Mouse (Mus musculus): ENCODE data around the gene Otop2. TPM values are rescaled to one million over a fixed set of nuclear protein-coding genes. Genes with fewer than 3 reads are reported as not detected.

The Otop2 gene
- polyA plus RNA-seq, 1 experiment from 2014 or later, result 0.20 TPM

DNA sequence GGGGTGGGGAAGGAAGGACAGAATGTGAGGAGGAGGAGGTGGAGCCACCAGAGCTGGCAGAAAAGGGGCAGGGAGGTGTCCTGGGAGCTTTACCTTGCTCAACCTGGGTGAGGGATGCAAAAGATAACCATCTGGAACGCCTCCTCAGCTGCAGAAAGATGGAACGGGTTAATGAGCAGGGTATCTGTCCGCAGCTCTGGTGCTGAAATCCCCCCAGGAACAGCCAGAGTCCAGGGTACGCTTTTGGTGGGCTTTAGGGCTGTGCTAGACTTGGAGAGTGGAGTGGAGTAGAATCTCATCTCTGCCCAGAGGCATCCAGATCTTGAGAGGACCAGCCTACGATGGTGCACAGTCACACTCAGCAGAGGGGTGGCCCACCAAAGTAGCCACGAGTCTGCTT is 29.2 kb downstream of the Otop2 start:
- whole genome bisulfite sequencing, result 19% methylated on average over 6 of the region's 6 CpGs
- no peaks in the 10 kb centered on the region for H3K9me3 ChIP-seq
- H3K27me3 ChIP-seq, result peaks cover 88% of the 10 kb centered on the region

DNA sequence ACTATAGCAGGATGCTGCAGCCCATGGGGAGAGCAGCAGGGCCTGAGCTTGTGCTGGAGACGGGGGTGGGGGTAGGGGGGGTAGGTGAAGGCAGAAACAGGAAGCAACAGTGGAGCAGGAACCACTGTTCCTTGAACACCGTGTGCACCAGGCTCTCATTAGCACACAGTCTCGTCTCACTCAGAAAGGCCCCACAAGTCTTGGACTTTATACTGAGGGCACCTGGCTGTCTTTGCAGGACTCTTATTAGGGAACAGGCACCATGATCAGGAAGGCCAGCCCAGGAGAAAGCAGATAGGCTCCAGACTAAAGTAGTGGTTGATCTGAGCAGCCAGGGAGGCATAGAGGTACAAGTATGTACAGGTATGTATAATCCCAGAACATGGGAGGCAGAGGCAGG is 30.4 kb downstream of the Otop2 start:
- no peaks in the 10 kb centered on the region for H3K36me3 ChIP-seq
- H3K27me3 ChIP-seq, result peaks cover 75% of the 10 kb centered on the region
- H3K4me3 ChIP-seq, result no peak overlapping the region
- H3K9ac ChIP-seq, result no peak overlapping the region
- no peak for ATAC-seq (ENCODE audit: insufficient number of reproducible peaks, insufficient read depth, low FRiP score, low TSS enrichment, low read depth)
- H3K9me3 ChIP-seq, result no peaks in the 10 kb centered on the region
- 50% methylated on average over 3 of the region's 3 CpGs for WGBS
- peaks cover 8% of the 10 kb centered on the region for H3K4me1 ChIP-seq
- no peak overlapping the region for H3K4me2 ChIP-seq
- H3K27ac ChIP-seq, result no peak overlapping the region

More for the DNA sequence above, 29.2 kb downstream of the Otop2 start:
- no peak for ATAC-seq (ENCODE audit: insufficient number of reproducible peaks, insufficient read depth, low FRiP score, low TSS enrichment, low read depth)
- Histone ChIP-seq H3K4me1 (peaks cover 8% of the 10 kb centered on the region), H3K27ac (no peak overlapping the region), H3K36me3 (no peaks in the 10 kb centered on the region), H3K9ac (no peak overlapping the region), H3K4me2 (no peak overlapping the region), H3K4me3 (no peak overlapping the region)

DNA sequence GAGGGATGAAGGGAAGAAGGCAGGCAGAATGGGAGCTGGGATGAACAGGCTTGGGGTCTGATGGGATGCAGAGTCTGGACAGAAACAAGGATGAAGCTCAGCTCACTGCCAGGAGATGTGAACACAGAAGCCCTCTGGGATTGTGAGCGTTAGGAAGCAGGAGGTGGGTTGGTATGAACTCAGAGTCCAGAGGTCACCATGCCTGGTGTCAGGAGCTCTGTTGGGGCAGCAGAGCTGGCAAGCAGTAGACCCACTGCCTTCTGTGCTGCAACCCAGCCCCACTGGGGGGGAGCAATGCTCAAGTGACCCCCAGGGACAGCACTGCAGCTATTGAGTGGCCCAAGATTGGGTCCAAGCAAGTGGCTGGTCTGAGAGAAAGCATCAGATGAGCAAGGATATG is 30.9 kb downstream of the Otop2 start:
- 48% methylated on average over 1 of the region's 1 CpGs for WGBS
- Histone ChIP-seq H3K27me3 (peaks cover 71% of the 10 kb centered on the region), H3K4me2 (no peak overlapping the region), H3K9ac (no peak overlapping the region), H3K4me3 (no peak overlapping the region), H3K4me1 (peaks cover 8% of the 10 kb centered on the region), H3K27ac (no peak overlapping the region), H3K36me3 (no peaks in the 10 kb centered on the region), H3K9me3 (no peaks in the 10 kb centered on the region)
- ATAC-seq (ENCODE audit: insufficient number of reproducible peaks, insufficient read depth, low FRiP score, low TSS enrichment, low read depth), result no peak

DNA sequence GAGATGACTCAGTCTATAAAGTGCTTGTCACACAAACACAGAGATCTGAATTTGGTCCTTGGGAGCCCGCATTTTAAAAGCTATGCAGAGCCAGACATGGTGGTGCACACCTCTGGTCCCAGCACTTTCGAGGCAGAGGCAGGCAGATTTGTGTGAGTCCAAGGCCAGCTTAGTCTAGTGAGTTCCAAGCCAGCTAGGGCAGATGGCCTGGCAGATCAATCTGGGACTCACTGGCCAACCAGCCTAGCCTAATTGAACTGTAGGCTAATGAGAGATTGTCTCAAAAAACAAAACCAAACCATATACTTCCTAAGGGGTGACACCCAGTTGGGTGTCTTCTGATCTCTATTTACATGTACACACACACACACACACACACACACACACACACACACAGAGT is 34.3 kb downstream of the Otop2 start:
- Histone ChIP-seq H3K36me3 (no peaks in the 10 kb centered on the region), H3K4me2 (no peak overlapping the region), H3K9me3 (no peaks in the 10 kb centered on the region), H3K27me3 (peaks cover 54% of the 10 kb centered on the region), H3K4me3 (no peak overlapping the region), H3K4me1 (peaks cover 18% of the 10 kb centered on the region), H3K27ac (no peak overlapping the region), H3K9ac (no peak overlapping the region)
- ATAC-seq (ENCODE audit: insufficient number of reproducible peaks, insufficient read depth, low FRiP score, low TSS enrichment, low read depth), result no peak
- 63% methylated on average over 2 of the region's 2 CpGs for WGBS

DNA sequence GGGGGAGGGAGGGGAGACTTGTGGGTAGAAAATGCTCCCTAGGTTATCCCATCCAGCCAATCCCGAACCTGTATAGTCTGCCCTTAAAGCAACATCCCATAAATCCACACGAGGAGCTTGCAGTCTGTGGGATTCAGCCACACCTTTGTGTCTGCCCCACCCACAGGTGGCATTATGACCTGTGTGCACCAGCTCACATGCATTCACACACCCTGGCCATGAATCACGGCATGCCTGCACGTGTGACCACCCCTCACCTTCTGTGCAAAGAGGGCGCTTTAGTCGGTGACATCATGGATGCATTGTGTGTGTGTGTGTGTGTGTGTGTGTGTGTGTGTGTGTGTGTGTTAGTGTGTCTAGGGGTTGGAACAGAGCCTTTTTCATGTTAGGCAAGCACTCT is 34.9 kb downstream of the Otop2 start:
- Histone ChIP-seq H3K4me1 (peaks cover 24% of the 10 kb centered on the region), H3K4me2 (no peak overlapping the region), H3K4me3 (no peak overlapping the region), H3K9me3 (no peaks in the 10 kb centered on the region), H3K36me3 (no peaks in the 10 kb centered on the region), H3K27ac (no peak overlapping the region), H3K9ac (no peak overlapping the region), H3K27me3 (peaks cover 52% of the 10 kb centered on the region)
- 65% methylated on average over 6 of the region's 6 CpGs for WGBS
- ATAC-seq (ENCODE audit: insufficient number of reproducible peaks, insufficient read depth, low FRiP score, low TSS enrichment, low read depth), result no peak

DNA sequence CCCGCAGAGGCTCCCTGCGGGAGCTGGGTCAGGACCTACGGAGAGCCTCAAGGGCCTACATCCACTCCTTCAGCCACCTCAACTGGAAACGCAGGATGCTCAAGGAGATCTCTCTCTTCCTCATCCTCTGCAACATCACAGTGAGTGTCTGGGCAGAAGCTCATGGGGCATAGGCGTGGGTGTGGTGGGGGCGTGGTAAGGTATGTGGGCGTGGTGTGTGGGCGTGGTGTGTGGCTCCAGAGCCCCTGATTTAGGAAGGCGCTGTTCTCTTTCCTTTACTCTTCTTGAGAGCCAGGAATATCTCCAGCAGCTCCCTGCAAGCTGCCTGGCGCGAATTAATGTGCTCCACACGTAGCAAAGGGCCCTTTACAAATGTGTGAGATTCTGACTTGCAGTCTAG is 38.0 kb downstream of the Otop2 start:
- Histone ChIP-seq H3K9me3 (no peaks in the 10 kb centered on the region), H3K27me3 (peaks cover 39% of the 10 kb centered on the region), H3K4me2 (no peak overlapping the region), H3K4me1 (peaks cover 26% of the 10 kb centered on the region), H3K36me3 (no peaks in the 10 kb centered on the region), H3K4me3 (no peak overlapping the region), H3K9ac (no peak overlapping the region), H3K27ac (no peak overlapping the region)
- no peak for ATAC-seq (ENCODE audit: insufficient number of reproducible peaks, insufficient read depth, low FRiP score, low TSS enrichment, low read depth)
- WGBS, result 10% methylated on average over 12 of the region's 12 CpGs

DNA sequence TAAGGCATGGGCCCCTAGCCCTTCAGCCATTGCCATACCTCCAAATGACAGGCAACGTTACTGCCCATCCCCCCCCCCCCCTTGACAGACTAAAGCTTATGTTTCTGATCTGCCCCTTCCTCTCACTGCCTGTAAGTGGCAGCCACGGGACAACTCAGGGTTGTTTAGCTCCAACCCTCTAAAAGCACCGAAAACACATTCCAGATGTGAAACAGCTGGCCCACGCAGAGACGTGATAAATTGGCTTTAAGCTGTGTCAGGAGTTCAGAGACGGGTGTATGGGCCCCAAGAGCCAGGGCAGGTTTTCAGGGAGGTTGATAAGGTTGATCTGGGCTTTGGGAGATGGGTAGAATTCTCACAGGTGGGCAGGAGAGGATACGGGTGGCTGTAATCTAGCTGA is 38.6 kb downstream of the Otop2 start:
- WGBS, result 9% methylated on average over 7 of the region's 7 CpGs

DNA sequence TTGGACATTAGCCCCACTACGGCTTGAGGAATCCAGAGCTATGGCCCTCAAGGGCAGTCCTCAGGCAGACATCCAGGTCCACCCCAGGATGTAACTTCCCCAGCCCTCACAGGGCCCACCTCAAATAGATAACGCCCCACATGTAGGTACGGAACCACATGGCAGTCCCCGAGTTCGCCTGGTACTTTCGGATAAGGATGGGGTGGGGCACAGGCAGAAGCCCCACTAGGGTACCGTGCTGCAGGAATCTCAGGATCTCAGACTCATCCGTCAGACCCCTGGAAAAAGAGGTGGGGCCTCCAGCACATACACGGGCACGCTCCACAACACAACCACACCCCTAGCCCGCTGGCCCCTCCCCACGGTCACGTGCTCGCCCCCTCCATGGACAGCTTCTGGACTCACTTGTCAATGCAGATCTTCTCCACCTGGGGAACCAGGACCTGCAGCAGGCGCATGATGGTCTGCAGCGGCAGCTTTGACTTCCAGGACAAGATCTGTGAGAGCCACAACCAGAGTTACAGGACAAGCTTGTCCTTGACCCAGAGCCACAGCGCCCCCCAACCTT is 41.8 kb downstream of the Otop2 start:
- H3K4me1 ChIP-seq, result peaks cover 26% of the 10 kb centered on the region
- H3K27me3 ChIP-seq, result peaks cover 39% of the 10 kb centered on the region
- no peaks in the 10 kb centered on the region for H3K9me3 ChIP-seq
- H3K4me2 ChIP-seq, result no peak overlapping the region
- H3K4me3 ChIP-seq, result no peak overlapping the region
- ATAC-seq (ENCODE audit: insufficient number of reproducible peaks, insufficient read depth, low FRiP score, low TSS enrichment, low read depth), result 0 out of 2 replicates have a peak, but pooled peaks have one; percentile 17
- H3K9ac ChIP-seq, result no peak overlapping the region
- 60% methylated on average over 17 of the region's 17 CpGs for WGBS
- no peak overlapping the region for H3K27ac ChIP-seq
- H3K36me3 ChIP-seq, result no peaks in the 10 kb centered on the region

More for the DNA sequence above, 38.6 kb downstream of the Otop2 start:
- Histone ChIP-seq H3K4me3 (no peak overlapping the region), H3K4me1 (peaks cover 26% of the 10 kb centered on the region), H3K27ac (no peak overlapping the region), H3K27me3 (peaks cover 38% of the 10 kb centered on the region), H3K36me3 (no peaks in the 10 kb centered on the region), H3K9ac (no peak overlapping the region), H3K4me2 (no peak overlapping the region), H3K9me3 (no peaks in the 10 kb centered on the region)
- ATAC-seq (ENCODE audit: insufficient number of reproducible peaks, insufficient read depth, low FRiP score, low TSS enrichment, low read depth), result no peak

DNA sequence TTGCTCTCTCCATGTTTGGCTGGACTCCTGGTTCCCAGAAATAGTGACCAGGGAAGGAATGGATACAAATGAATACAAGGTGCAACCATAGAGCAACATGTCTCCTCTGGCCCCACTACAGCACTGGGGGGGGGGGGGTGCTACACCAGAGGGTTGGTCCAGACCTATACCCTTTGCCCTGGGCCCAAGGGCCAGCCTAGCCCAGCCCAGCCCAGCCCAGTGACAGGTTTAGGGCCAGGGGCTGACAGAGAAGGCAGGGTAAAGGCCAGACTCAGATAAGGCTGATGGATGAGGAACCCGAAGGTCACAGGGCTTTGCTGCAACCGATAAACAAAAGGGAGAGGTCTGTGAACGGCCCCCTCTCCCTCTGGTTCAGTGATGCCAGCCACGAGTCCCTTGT is 43.0 kb downstream of the Otop2 start:
- WGBS, result 83% methylated on average over 4 of the region's 4 CpGs

DNA sequence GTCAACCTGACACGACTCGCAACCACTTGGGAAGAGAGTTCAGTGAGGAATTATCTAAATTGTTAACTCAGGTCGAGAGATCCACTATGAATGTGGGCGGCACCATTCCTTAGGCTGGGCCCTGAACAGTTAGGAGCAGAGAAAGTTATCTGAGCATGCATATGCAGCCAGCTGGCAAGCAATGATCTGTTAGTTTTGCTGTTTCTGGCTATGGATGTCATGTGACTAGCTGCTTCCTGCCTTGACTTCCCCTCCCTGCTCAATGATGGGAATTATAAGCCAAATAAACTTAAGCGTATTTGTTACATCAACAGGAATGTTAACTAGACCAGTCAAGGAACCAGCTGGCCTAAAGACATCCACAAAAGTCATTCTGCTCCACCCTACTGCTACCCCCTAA is 46.4 kb downstream of the Otop2 start:
- Histone ChIP-seq H3K4me3 (no peak overlapping the region), H3K27me3 (peaks cover 43% of the 10 kb centered on the region), H3K27ac (no peak overlapping the region), H3K9ac (no peak overlapping the region), H3K36me3 (no peaks in the 10 kb centered on the region), H3K9me3 (no peaks in the 10 kb centered on the region), H3K4me1 (no peaks in the 10 kb centered on the region; the same call in 1 of the 2 replicates), H3K4me2 (no peak overlapping the region)
- WGBS, result 89% methylated on average over 5 of the region's 5 CpGs
- ATAC-seq (ENCODE audit: insufficient number of reproducible peaks, insufficient read depth, low FRiP score, low TSS enrichment, low read depth), result no peak

More for the DNA sequence above, 43.0 kb downstream of the Otop2 start:
- Histone ChIP-seq H3K9me3 (no peaks in the 10 kb centered on the region), H3K4me2 (no peak overlapping the region), H3K4me3 (no peak overlapping the region), H3K27ac (no peak overlapping the region), H3K4me1 (peaks cover 21% of the 10 kb centered on the region), H3K9ac (no peak overlapping the region), H3K36me3 (no peaks in the 10 kb centered on the region), H3K27me3 (peaks cover 32% of the 10 kb centered on the region)
- ATAC-seq (ENCODE audit: insufficient number of reproducible peaks, insufficient read depth, low FRiP score, low TSS enrichment, low read depth), result no peak

DNA sequence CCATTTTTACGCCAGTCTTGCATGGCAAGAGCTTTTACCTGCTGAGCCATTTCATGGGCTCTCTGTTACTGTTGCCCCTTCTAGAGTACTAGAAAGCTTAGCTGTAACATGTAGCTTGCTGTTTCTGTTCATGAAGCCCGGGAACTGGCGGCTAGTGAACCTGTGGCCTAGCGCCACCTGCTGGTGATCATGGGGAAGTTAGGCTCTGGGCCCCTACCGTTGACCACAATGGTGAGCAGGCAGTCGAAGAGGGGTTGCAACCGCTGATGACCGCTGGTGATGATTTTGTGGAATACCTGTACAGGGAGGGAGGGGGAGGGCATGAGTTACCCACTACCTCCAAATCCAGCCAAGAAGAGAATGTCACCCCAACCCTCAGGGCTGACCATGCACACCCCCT is 47.2 kb downstream of the Otop2 start:
- Histone ChIP-seq H3K4me2 (no peak overlapping the region), H3K4me3 (no peak overlapping the region), H3K9me3 (no peaks in the 10 kb centered on the region), H3K27ac (no peak overlapping the region), H3K9ac (no peak overlapping the region), H3K27me3 (peaks cover 43% of the 10 kb centered on the region), H3K4me1 (peaks cover 7% of the 10 kb centered on the region), H3K36me3 (no peaks in the 10 kb centered on the region)
- 8% methylated on average over 8 of the region's 8 CpGs for WGBS
- ATAC-seq (ENCODE audit: insufficient number of reproducible peaks, insufficient read depth, low FRiP score, low TSS enrichment, low read depth), result no peak

DNA sequence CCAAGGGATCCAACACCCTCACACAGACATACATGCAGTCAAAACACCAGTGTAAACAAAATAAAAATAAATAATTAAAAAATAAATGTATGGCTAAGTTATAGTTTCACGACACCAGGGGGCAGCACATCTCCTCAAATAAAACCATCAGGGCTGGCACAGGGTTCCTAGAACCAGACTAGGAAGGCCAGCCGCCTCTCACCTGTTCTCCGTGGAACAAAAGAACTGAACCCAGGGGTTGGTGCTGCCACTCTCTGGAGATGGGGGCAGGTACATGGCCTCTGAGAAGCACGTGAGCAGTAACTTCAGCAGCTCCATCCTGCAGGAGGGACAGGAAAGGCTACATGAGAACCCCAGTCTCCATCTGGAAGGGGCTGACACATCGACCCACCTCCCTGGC is 51.5 kb downstream of the Otop2 start:
- no peak overlapping the region for H3K27ac ChIP-seq
- peaks cover 12% of the 10 kb centered on the region for H3K4me1 ChIP-seq
- H3K36me3 ChIP-seq, result no peaks in the 10 kb centered on the region
- WGBS, result 9% methylated on average over 5 of the region's 5 CpGs
- no peak overlapping the region for H3K4me3 ChIP-seq
- peaks cover 32% of the 10 kb centered on the region for H3K27me3 ChIP-seq
- no peak for ATAC-seq (ENCODE audit: insufficient number of reproducible peaks, insufficient read depth, low FRiP score, low TSS enrichment, low read depth)
- H3K9me3 ChIP-seq, result no peaks in the 10 kb centered on the region
- peak overlapping the region; percentile 41; the same call in 1 of the 2 replicates for H3K9ac ChIP-seq
- no peak overlapping the region; the same call in 1 of the 2 replicates for H3K4me2 ChIP-seq
